Mouse (Mus musculus) kidney, adult 2 months (tissue): Measurements from ENCODE around the gene Fndc10. TPM values are rescaled to one million over a fixed set of nuclear protein-coding genes. Genes with fewer than 3 reads are reported as not detected.

Experiments
- DNase-seq: peaks from one replicate; pipeline ENCODE4 v3.0.0; 2021
- H3K27ac ChIP-seq: fragments of 200-500 bp; 2 replicates; pipeline ENCODE4 v1.5.1; 2012; ENCODE audit warnings: low read depth, low read length, control low read depth, inconsistent platforms; ENCODE audit not compliant: insufficient read depth
- H3K27me3 ChIP-seq: fragments of 200-500 bp; replicated peaks from 2 replicates; pipeline ENCODE4 v1.6.1; 2012; ENCODE audit warnings: mild to moderate bottlenecking, moderate library complexity, low read length, inconsistent platforms; ENCODE audit not compliant: control insufficient read depth, insufficient read depth
- H3K36me3 ChIP-seq: fragments of 200-500 bp; 2 replicates; pipeline ENCODE4 v1.6.1; 2012; ENCODE audit warnings: mild to moderate bottlenecking, moderate library complexity, low read length, inconsistent platforms; ENCODE audit not compliant: control insufficient read depth, insufficient read depth
- H3K4me1 ChIP-seq: fragments of 200-500 bp; 2 replicates; pipeline ENCODE4 v1.6.1; 2011; ENCODE audit warnings: low read length; ENCODE audit not compliant: control insufficient read depth, insufficient read depth
- H3K4me3 ChIP-seq: fragments of 200-500 bp; 2 replicates; pipeline ENCODE4 v1.5.1; 2011; ENCODE audit warnings: mild to moderate bottlenecking, low read depth, low read length, control low read depth; ENCODE audit not compliant: insufficient read depth
- CTCF ChIP-seq: fragments of 200-500 bp; conservative IDR thresholded peaks from 2 replicates; pipeline ENCODE4 v1.5.1; 2011; ENCODE audit warnings: low read depth, mild to moderate bottlenecking, control low read depth, low read length, moderate library complexity, mixed read lengths; ENCODE audit not compliant: insufficient read depth, insufficient read length
- POLR2A ChIP-seq: fragments of 200-500 bp; IDR thresholded peaks from one replicate; pipeline ENCODE4 v1.6.1; 2011; ENCODE audit warnings: low read depth, low read length, control low read depth
- WGBS: fragments of 180-500 bp; shearing (Covaris S2); methylation state at CpG from one replicate; pipeline ENCODE4 v1.1.7; 2018; 5-methylcytosine and 5-hydroxymethylcytosine counted together
- polyA plus RNA-seq: library from polyadenylated mRNA; depleted of rRNA; stranded (reverse); fragments of >200 nt; gene quantifications from 2 replicates; pipeline ENCODE4 v1.2.3, GENCODE M21; 2012

The Fndc10 gene
- polyA plus RNA-seq, 1 experiment = 9.8 TPM

DNA sequence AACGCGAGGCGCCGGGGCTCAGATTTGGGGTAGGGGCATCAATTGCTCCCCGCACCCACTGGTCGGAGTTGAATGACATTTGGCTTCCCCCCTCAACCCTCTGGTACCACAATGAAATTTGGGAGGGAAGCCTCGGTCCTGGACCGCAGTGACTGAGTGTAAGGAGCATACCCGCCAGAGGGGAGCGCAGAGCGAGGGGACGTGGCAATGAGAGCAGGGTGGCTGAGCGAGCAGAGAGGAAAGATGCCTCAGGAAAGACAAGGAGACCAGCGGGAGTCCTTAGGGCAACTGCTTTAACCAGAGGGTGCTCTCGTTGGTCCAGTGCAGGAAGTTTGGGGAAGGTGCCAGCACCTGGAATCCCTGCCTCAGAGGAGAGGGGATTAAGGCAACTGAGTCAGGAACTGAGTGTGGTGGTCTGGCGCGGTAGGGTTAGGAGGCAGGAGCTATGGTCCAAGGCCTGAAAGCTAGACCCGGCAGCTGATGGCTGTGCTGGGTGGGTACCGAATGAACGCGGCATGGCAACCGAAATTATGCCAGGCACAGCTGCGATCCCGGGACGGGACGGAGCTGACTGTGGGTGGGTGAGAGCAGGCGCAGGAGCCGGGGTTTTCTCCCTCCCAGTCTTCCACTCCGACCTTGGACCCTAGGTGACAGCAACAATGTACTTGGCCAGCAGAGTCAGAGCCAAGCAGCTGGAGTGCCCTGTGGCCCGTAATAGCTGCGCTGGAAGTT is 40.5 kb upstream of the Fndc10 start:
- peak; percentile 46 for DNase-seq
- peaks cover 10% of the 10 kb centered on the region for H3K4me1 ChIP-seq
- peaks cover 1% of the 10 kb centered on the region for H3K36me3 ChIP-seq
- no peak overlapping the region for H3K27ac ChIP-seq
- TF ChIP-seq CTCF = no peak
- TF ChIP-seq POLR2A = no peak
- no peaks in the 10 kb centered on the region for H3K27me3 ChIP-seq
- H3K4me3 ChIP-seq = peak overlapping the region; percentile 24; the same call in 1 of the 2 replicates
- WGBS = 1% methylated on average over 31 of the region's 31 CpGs

DNA sequence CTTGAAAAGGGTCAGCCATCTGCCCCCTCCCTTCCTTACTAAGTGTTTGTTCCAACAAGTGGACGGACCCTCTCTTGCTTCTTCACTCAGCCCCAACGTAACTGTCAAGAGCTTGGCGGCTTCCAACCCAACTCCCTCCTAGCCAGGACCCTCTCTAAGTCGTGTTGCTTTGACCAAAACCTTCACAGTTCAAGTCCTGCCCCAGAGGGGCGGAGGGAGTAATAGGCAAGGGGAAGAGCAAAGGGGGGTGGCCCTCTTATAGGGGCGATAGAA is 40.0 kb upstream of the Fndc10 start:
- TF ChIP-seq POLR2A (no peak), CTCF (no peak)
- Histone ChIP-seq H3K4me1 (peaks cover 10% of the 10 kb centered on the region), H3K4me3 (no peak overlapping the region), H3K27me3 (no peaks in the 10 kb centered on the region), H3K27ac (no peak overlapping the region), H3K36me3 (peaks cover under 1% of the 10 kb centered on the region; the same call in 1 of the 2 replicates)
- no peak for DNase-seq
- WGBS = 11% methylated on average over 6 of the region's 6 CpGs

DNA sequence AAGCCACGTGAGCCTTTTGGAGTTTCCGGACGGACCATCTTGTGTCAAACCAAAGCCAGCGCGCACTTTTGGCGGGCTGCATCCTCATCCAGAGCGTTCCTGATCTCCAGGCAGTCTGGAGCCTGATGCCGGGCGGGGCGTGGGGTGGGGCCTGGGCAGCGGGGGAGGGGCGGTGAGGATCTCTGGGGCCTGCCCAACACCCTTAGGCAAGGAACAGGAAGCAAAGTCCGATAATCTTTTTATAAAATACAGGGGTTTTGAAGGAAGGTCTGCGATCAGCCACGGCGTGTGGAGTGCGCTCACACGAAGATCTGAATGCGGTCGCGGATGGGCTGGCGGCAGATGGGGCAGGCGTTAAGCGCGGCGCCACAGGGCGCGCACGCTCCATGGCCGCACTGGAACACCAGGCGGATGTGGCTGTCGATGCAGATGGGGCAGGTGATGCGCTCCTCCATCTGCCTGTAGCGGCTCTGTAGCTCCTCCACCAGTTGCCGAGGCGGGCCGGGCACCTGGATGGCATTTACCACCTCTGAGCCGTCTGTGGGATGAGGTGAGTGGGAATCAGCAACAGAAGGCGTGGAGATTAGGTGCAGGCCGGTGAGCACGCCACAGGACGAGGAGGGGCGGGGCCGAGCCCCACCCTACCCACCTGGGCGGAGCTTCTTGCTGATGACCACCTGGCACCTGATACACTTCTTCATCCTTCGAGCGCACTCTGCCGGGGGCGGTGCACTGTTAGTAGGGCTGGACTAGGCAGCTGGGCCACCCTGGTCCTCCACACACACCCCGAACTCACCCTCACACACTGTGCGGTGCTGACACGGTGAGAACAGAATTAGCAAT is 39.5 kb upstream of the Fndc10 start:
- Histone ChIP-seq H3K4me1 (peaks cover 10% of the 10 kb centered on the region), H3K36me3 (no peaks in the 10 kb centered on the region), H3K27me3 (no peaks in the 10 kb centered on the region), H3K27ac (no peak overlapping the region), H3K4me3 (peak overlapping the region; percentile 43)
- TF ChIP-seq POLR2A (no peak), CTCF (no peak)
- 11% methylated on average over 52 of the region's 52 CpGs for WGBS
- DNase-seq = peak; percentile 47

DNA sequence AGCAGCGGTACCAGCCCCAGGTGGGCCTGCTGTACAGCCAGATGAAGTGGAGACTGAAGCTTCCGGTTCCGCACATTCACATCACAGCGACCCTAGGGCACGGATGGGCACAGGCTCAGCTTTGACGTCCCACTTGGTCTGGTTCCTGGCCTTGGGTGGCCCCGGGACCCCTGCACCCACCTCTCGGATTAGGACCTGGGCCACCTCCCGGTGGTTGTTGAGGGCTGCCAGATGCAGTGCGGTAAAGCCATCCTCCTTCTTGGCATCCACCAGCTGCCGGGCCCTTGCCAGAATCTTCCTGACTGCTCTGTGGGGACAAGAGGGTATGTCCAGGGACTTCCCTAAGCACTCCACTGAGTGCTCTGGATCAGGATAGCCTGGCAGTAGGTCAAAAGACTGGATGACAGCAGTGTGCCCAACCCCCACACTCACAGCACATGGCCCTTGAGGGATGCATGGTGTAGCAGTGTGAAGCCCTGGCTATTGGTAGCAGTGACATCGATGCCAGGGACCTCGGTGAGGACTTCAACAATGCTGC is 37.9 kb upstream of the Fndc10 start:
- H3K36me3 ChIP-seq = no peaks in the 10 kb centered on the region
- no peaks in the 10 kb centered on the region for H3K27me3 ChIP-seq
- no peak for DNase-seq
- H3K27ac ChIP-seq = no peak overlapping the region
- WGBS = 97% methylated on average over 13 of the region's 13 CpGs
- H3K4me1 ChIP-seq = peaks cover 10% of the 10 kb centered on the region
- no peak overlapping the region for H3K4me3 ChIP-seq
- TF ChIP-seq CTCF = no peak
- TF ChIP-seq POLR2A = no peak

DNA sequence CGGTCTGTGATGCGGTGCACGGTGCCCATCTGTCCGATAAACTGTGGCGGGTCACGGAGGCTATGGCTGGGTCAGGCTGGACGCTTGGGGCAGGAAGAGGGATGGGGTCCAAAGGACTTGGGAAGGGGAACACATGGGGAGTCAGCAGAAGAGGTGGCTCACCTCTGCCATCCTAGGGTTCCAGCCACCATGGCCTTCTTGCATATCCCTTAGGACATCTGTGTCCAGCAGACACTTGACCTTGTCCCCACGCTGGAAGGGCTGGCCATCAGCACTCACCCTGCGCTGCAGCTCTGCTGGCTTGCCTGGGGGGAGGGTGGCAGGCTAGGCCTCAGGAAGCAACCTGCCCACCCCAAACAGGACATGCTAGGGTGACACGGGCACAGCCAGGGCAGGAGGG is 35.2 kb upstream of the Fndc10 start:
- Histone ChIP-seq H3K4me3 (no peak overlapping the region), H3K27ac (no peak overlapping the region), H3K4me1 (peaks cover 3% of the 10 kb centered on the region), H3K36me3 (no peaks in the 10 kb centered on the region), H3K27me3 (no peaks in the 10 kb centered on the region)
- DNase-seq = no peak
- WGBS = 88% methylated on average over 10 of the region's 10 CpGs
- TF ChIP-seq POLR2A (no peak), CTCF (no peak)

DNA sequence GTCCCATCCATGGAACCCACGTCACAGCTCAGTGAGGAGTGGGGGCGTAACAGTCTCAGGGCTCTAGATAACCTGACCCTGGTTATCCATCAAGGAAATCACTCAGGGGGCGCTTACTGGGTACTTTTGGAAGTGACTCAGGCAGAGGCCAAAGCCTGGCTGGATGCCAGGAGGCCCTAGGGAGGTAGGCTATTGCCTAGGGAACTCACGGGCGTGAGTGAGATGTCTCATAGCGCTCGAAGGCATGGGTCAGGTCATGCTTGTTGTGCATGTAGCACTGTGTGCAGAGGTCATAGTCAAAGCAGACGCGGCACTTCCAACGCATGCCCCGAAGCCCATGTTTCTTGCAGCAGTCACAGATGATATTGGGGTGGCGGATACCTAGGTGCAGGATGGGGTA is 33.5 kb upstream of the Fndc10 start:
- Histone ChIP-seq H3K27me3 (no peaks in the 10 kb centered on the region), H3K27ac (no peak overlapping the region), H3K36me3 (no peaks in the 10 kb centered on the region), H3K4me1 (no peaks in the 10 kb centered on the region), H3K4me3 (no peak overlapping the region)
- TF ChIP-seq CTCF = no peak
- TF ChIP-seq POLR2A = no peak
- no peak for DNase-seq
- 65% methylated on average over 12 of the region's 12 CpGs for WGBS

DNA sequence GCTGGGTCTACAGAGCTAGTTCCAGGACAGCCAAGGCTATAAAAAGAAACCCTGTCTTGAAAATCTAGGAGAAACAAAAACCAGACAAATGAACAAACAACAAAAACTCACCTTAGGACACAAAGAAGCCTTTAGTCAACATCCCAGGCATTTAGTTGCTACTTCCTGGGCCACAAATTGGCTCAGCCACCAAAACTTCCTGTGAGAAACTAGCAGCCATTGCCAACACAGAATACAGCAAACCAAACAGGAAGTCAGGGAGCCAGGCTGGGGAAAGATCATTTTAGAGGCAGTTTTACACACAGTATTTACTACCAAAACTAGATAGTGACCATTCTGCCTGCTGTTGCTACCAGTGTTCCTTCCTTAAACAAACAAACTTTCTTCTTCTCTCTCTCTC is 27.2 kb upstream of the Fndc10 start:
- DNase-seq = peak; percentile 23
- H3K27ac ChIP-seq = peak overlapping the region; percentile 59; the same call in 1 of the 2 replicates
- H3K4me1 ChIP-seq = peaks cover 4% of the 10 kb centered on the region
- H3K27me3 ChIP-seq = no peaks in the 10 kb centered on the region
- no peaks in the 10 kb centered on the region for H3K36me3 ChIP-seq
- no peak for TF ChIP-seq POLR2A
- no peak for TF ChIP-seq CTCF
- no peak overlapping the region for H3K4me3 ChIP-seq
